Mouse (Mus musculus) ES-E14 (cell line): ENCODE data around the gene Thada. TPM values are rescaled to one million over a fixed set of nuclear protein-coding genes. Genes with fewer than 3 reads are reported as not detected.

Experiments
- DNase-seq: peaks from one replicate; pipeline ENCODE4 v3.0.0-alpha.2; 2013; ENCODE audit warnings: low read depth, low spot score
- H3K27ac ChIP-seq: 2 replicates; pipeline ENCODE4 v1.5.1; 2012; ENCODE audit warnings: low read depth, mild to moderate bottlenecking, low read length, moderate library complexity, mixed read lengths; ENCODE audit not compliant: poor library complexity, insufficient read depth, severe bottlenecking
- H3K36me3 ChIP-seq: 2 replicates; pipeline ENCODE4 v1.6.1; 2012; ENCODE audit warnings: mild to moderate bottlenecking, low read length, moderate library complexity, mixed read lengths; ENCODE audit not compliant: control insufficient read depth, poor library complexity, insufficient read depth, severe bottlenecking
- H3K4me1 ChIP-seq, 2 experiments: fragments of 150-350 bp in 1 of 2; sonication (generic) in 1 of 2; 2 replicates each; pipeline ENCODE4 v1.6.1; 2012; ENCODE audit warnings: low read length in 2 of 2, mild to moderate bottlenecking in 1 of 2, mixed read lengths in 1 of 2; ENCODE audit not compliant: control insufficient read depth in 2 of 2, insufficient read depth in 2 of 2, poor library complexity in 1 of 2
- H3K4me3 ChIP-seq, 2 experiments: fragments of 150-350 bp in 1 of 2; sonication (generic) in 1 of 2; 2 replicates each; pipeline ENCODE4 v1.5.1; 2012; ENCODE audit warnings: low read length in 2 of 2, low read depth in 1 of 2, mild to moderate bottlenecking in 1 of 2, mixed read lengths in 1 of 2; ENCODE audit not compliant: insufficient read depth in 1 of 2, poor library complexity in 1 of 2, severe bottlenecking in 1 of 2
- H3K9ac ChIP-seq: 2 replicates; pipeline ENCODE4 v1.6.1; 2012; ENCODE audit warnings: low read depth, mild to moderate bottlenecking, low read length, mixed read lengths; ENCODE audit not compliant: poor library complexity, insufficient read depth, severe bottlenecking
- H3K9me3 ChIP-seq: fragments of 150-350 bp; sonication (generic); 2 replicates; pipeline ENCODE4 v1.6.1; 2012; ENCODE audit warnings: low read depth, mild to moderate bottlenecking, low read length; ENCODE audit not compliant: control insufficient read depth, insufficient read depth
- CHD2 ChIP-seq: IDR thresholded peaks from 2 replicates; pipeline ENCODE4 v1.6.1; 2014; ENCODE audit warnings: mild to moderate bottlenecking, low read depth, low read length, inconsistent platforms
- HCFC1 ChIP-seq: IDR thresholded peaks from 2 replicates; pipeline ENCODE4 v1.6.1; 2012; ENCODE audit warnings: low read length, inconsistent platforms, borderline replicate concordance; ENCODE audit not compliant: insufficient read depth
- MAFK ChIP-seq: IDR thresholded peaks from 2 replicates; pipeline ENCODE4 v1.6.1; 2014; ENCODE audit warnings: mild to moderate bottlenecking, low read depth, low read length, inconsistent platforms; ENCODE audit not compliant: insufficient read depth
- ZC3H11A ChIP-seq: IDR thresholded peaks from 2 replicates; pipeline ENCODE4 v1.6.1; 2012; ENCODE audit warnings: low read depth, mild to moderate bottlenecking, inconsistent platforms, low read length, borderline replicate concordance
- ZNF384 ChIP-seq: IDR thresholded peaks from 2 replicates; pipeline ENCODE4 v1.6.1; 2012; ENCODE audit warnings: low read depth, low read length, inconsistent platforms
- in situ Hi-C, 2 experiments: fragments of 600-800 bp; cut with MboI; formaldehyde crosslinking; loops; one replicate each; pipeline ENCODE4 v1.15.1; 2025; ENCODE audit warnings: low sequenced_read_pairs in 2 of 2, inconsistent platforms in 1 of 2; ENCODE audit not compliant: unreplicated experiment in 2 of 2
- total RNA-seq: library from RNA; depleted of rRNA; stranded (reverse); fragments of 300-350 nt; gene quantifications from 2 replicates; pipeline ENCODE4 v1.2.3, GENCODE M21; 2012

Gene Thada
- total RNA-seq, 1 experiment = 37.4 TPM

GRCm38 (mm10) chr17:84278193-84278953 lies 187.6 kb downstream of the Thada start:
- Histone ChIP-seq H3K9ac (no peak overlapping the region), H3K9me3 (no peaks in the 10 kb centered on the region), H3K4me3 (no peak overlapping the region), H3K4me1 (peaks cover 0 to 2% of the 10 kb centered on the region in 2 experiments; a peak in 1 of 4 replicates), H3K36me3 (no peaks in the 10 kb centered on the region; the same call in 1 of the 2 replicates), H3K27ac (no peak overlapping the region)
- in situ Hi-C loops = no loop called here
- no peak for DNase-seq
- TF ChIP-seq MAFK (no peak), ZC3H11A (no peak), CHD2 (no peak), ZNF384 (no peak), HCFC1 (no peak)

DNA sequence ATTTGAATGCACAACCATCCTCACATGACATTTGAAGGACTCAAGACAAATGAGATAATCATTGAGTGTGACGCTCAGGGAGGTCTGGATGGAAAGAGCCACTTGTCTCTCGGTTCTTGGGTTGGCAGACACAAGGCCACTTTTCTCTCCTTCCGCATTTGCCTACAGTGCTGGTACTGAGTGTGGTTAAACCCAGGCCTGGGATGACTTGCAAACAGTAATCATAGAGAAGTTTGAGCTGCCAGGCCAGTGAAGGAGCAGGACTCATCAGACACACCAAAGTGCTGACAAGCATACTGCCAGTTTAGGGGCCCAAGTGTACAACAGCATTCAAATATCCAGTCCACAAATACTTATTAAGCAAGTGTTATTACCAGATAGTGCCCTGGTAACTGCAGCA lies 191.0 kb downstream of the Thada start:
- H3K9ac ChIP-seq = no peak overlapping the region

DNA sequence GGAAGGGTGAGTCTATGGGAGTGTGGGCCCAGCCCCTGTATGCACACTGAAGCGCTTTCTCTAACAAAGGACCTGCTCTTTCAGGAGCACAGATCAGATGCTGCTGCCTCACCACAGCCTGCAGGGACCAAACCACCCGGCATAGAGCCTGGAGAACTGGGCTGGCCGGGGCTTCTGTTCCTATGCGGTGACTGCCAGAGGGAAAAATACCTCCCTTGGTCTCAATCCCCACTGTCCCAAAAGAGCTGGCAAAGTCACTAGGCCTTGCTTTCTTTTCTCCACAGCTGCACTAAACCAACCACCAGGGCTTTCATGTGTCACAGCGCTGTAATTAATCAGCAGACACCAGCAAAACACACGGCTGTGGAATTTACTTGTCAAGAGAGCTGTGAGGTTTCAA lies 191.8 kb downstream of the Thada start:
- DNase-seq = no peak
- peaks cover 4% of the 10 kb centered on the region for H3K36me3 ChIP-seq
- H3K4me3 ChIP-seq = no peak overlapping the region
- TF ChIP-seq MAFK (no peak), ZC3H11A (no peak), CHD2 (no peak), ZNF384 (no peak), HCFC1 (no peak)
- 0 out of 4 replicates have a peak, but pooled peaks cover 0 to 4% of the 10 kb centered on the region in 2 experiments for H3K4me1 ChIP-seq
- in situ Hi-C loops = no loop called here
- H3K9me3 ChIP-seq = no peaks in the 10 kb centered on the region
- no peak overlapping the region for H3K27ac ChIP-seq
- H3K9ac ChIP-seq = no peak overlapping the region

More for the DNA sequence above, 191.0 kb downstream of the Thada start:
- DNase-seq = no peak
- H3K36me3 ChIP-seq = peaks cover 4% of the 10 kb centered on the region
- H3K4me1 ChIP-seq = 0 out of 4 replicates have a peak, but pooled peaks cover 0 to 4% of the 10 kb centered on the region in 2 experiments
- in situ Hi-C loops = no loop called here
- no peak overlapping the region for H3K27ac ChIP-seq
- TF ChIP-seq ZC3H11A (no peak), MAFK (no peak), CHD2 (no peak), ZNF384 (no peak), HCFC1 (no peak)
- H3K4me3 ChIP-seq = no peak overlapping the region
- no peaks in the 10 kb centered on the region for H3K9me3 ChIP-seq

GRCm38 (mm10) chr17:84272557-84273261 lies 193.3 kb downstream of the Thada start:
- Histone ChIP-seq H3K36me3 (peaks cover 4% of the 10 kb centered on the region), H3K4me1 (0 out of 4 replicates have a peak, but pooled peaks cover 0 to 4% of the 10 kb centered on the region in 2 experiments), H3K4me3 (no peak overlapping the region), H3K9ac (no peak overlapping the region), H3K9me3 (no peaks in the 10 kb centered on the region), H3K27ac (no peak overlapping the region)
- no peak for DNase-seq
- TF ChIP-seq CHD2 = no peak
- TF ChIP-seq HCFC1 = no peak
- no peak for TF ChIP-seq ZNF384
- TF ChIP-seq ZC3H11A = no peak
- in situ Hi-C loops = no loop called here
